Comparison of ENCODE assay signal across 14 mouse cellular contexts in the genomic region with DNA sequence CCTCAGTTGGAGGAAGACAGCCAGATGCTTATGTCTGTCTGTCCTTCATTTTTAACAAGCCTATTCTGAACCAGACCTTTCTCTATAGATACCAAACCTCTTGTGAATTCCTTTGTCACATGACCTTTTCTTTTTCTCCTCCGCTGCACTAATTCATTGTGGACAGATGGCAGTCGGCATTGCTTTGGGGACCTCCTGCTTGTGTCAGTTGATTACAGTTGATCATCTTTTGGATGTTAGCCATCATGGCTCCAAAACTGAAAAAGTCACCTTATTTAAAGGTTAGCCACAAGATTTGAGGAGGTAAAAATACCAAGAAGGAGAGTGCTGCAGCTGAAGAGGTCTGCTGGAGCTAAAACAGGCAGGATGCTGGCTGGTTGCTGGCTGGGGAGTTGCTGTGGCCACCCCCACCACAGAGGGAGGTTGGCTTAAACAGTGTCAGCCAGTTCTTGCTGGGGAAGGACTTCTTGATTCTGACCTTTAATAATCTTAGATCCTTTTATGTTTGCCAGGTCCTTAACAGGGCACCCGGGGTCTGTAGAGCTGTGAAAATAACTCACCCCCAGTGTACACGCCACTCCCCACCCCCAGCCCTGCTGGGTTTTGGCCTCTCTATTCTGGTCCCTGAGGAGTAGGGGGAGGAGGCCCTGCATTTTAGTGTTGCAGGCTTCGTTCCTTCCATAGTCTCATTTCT. TPM values are rescaled to one million over a fixed set of nuclear protein-coding genes. Genes with fewer than 3 reads are reported as not detected.
DNase-seq lines count a peak whose midpoint lies in the region; ATAC-seq and TF ChIP-seq lines count a peak whose summit lies in the region.
"Had no signal": no experiment of that assay in that cellular context is flagged by ENCODE, and none has a peak within 500 bp of the region (broad histone marks: within the 10 kb centered on the region; RNA-seq: fewer than 3 reads in every experiment).

No protein-coding gene starts in this region.

- no peak for DNase-seq in forebrain, embryonic 10.5 days (ENCODE audit: extremely low spot score, low spot score)
- no peak for DNase-seq in forebrain, embryonic 11.5 days (ENCODE audit: low spot score)
- peak; percentile 56 for DNase-seq in left cerebral cortex, postnatal 4 days
- DNase-seq in left cerebral cortex, adult 9 months (ENCODE audit: low spot score in 2 of 2): no peak
- DNase-seq in cerebellum, postnatal 25 days: peak; percentile 78
- no peak for DNase-seq in embryo, embryonic 9.5 days (ENCODE audit: extremely low spot score)
- DNase-seq: heart, adult 18-20 months; kidney, postnatal 10 days; liver; thymus, adult 2 months had no signal

- TF ChIP-seq POLR2A in olfactory bulb, adult 2 months (IDR thresholded peaks at IDR 0.05; ENCODE audit: insufficient read depth, low read depth, low read length): no peak

- H3K9ac ChIP-seq in forebrain, embryonic 11.5 days (ENCODE audit: low read length): no peak overlapping the region
- H3K9ac ChIP-seq in kidney, embryonic 14.5 days (ENCODE audit: low read depth, low read length): no peak overlapping the region
- H3K9ac ChIP-seq: embryonic facial prominence, embryonic 12.5 days had no signal

- no peaks in the 10 kb centered on the region for H3K27me3 ChIP-seq in forebrain, embryonic 10.5 days (ENCODE audit: poor library complexity, severe bottlenecking)
- no peaks in the 10 kb centered on the region for H3K27me3 ChIP-seq in forebrain, embryonic 11.5 days (ENCODE audit: control insufficient read depth, insufficient read depth, low read length)
- H3K27me3 ChIP-seq in kidney, embryonic 14.5 days (ENCODE audit: control insufficient read depth, insufficient read depth, low read length): no peaks in the 10 kb centered on the region
- H3K27me3 ChIP-seq: embryonic facial prominence, embryonic 12.5 days had no signal

- no peaks in the 10 kb centered on the region for H3K9me3 ChIP-seq in forebrain, embryonic 10.5 days
- H3K9me3 ChIP-seq in forebrain, embryonic 11.5 days (ENCODE audit: control insufficient read depth, low read length): no peaks in the 10 kb centered on the region
- H3K9me3 ChIP-seq in kidney, embryonic 14.5 days (ENCODE audit: control insufficient read depth, low read length): no peaks in the 10 kb centered on the region
- H3K9me3 ChIP-seq: embryonic facial prominence, embryonic 12.5 days had no signal

- H3K4me1 ChIP-seq in forebrain, embryonic 10.5 days: peaks cover 21% of the 10 kb centered on the region
- peaks cover 3% of the 10 kb centered on the region; the same call in 1 of the 2 replicates for H3K4me1 ChIP-seq in forebrain, embryonic 11.5 days (replicated peaks; ENCODE audit: control insufficient read depth, insufficient read depth, low read length)
- peaks cover 7% of the 10 kb centered on the region for H3K4me1 ChIP-seq in olfactory bulb, adult 2 months (ENCODE audit: control insufficient read depth, insufficient read depth, low read length)
- H3K4me1 ChIP-seq in kidney, embryonic 14.5 days (ENCODE audit: control insufficient read depth, insufficient read depth, low read length): no peaks in the 10 kb centered on the region
- H3K4me1 ChIP-seq: embryonic facial prominence, embryonic 12.5 days had no signal

- intact Hi-C loops in left cerebral cortex, postnatal 4 days (cut with DNase I): no loop called here

- H3K27ac ChIP-seq in forebrain, embryonic 10.5 days: peak overlapping the region; percentile 62; the same call in 1 of the 2 replicates
- H3K27ac ChIP-seq in forebrain, embryonic 11.5 days (ENCODE audit: low read depth, low read length): no peak overlapping the region
- H3K27ac ChIP-seq in olfactory bulb, adult 2 months (ENCODE audit: insufficient read depth, low read depth, low read length): peak overlapping the region; percentile 12; the same call in 1 of the 2 replicates
- H3K27ac ChIP-seq in kidney, embryonic 14.5 days (ENCODE audit: low read depth, low read length): no peak overlapping the region
- H3K27ac ChIP-seq: embryonic facial prominence, embryonic 12.5 days had no signal

- H3K4me3 ChIP-seq in forebrain, embryonic 10.5 days: no peak overlapping the region
- no peak overlapping the region for H3K4me3 ChIP-seq in forebrain, embryonic 11.5 days (ENCODE audit: low read depth, low read length)
- no peak overlapping the region for H3K4me3 ChIP-seq in olfactory bulb, adult 2 months (ENCODE audit: insufficient read depth, low read depth, low read length)
- no peak overlapping the region for H3K4me3 ChIP-seq in kidney, embryonic 14.5 days (ENCODE audit: low read length)
- H3K4me3 ChIP-seq: embryonic facial prominence, embryonic 12.5 days had no signal

- no peak for ATAC-seq in forebrain, embryonic 11.5 days (replicated peaks; ENCODE audit: low FRiP score)
- no peak for ATAC-seq in kidney, embryonic 14.5 days (ENCODE audit: low FRiP score, low TSS enrichment)
- ATAC-seq: activated CD4-positive, CD25-positive, alpha-beta regulatory T cell, adult 4 months had no signal

- no peak for TF ChIP-seq CTCF in olfactory bulb, adult 2 months (IDR thresholded peaks at IDR 0.05; ENCODE audit: insufficient read depth, low read depth, low read length)

- H3K36me3 ChIP-seq in forebrain, embryonic 10.5 days (replicated peaks): peaks cover 94% of the 10 kb centered on the region
- no peaks in the 10 kb centered on the region; the same call in 1 of the 2 replicates for H3K36me3 ChIP-seq in forebrain, embryonic 11.5 days (ENCODE audit: control insufficient read depth, insufficient read depth, low read length)
- peaks cover 27% of the 10 kb centered on the region for H3K36me3 ChIP-seq in kidney, embryonic 14.5 days (ENCODE audit: control insufficient read depth, insufficient read depth, low read length)

- WGBS in forebrain, embryonic 10.5 days: 73% methylated on average over 5 of the region's 5 CpGs
- WGBS in forebrain, embryonic 11.5 days: 55% methylated on average over 5 of the region's 5 CpGs
- WGBS in olfactory bulb, adult 2 months: 31% methylated on average over 5 of the region's 5 CpGs
- 72% methylated on average over 5 of the region's 5 CpGs for WGBS in kidney, embryonic 14.5 days

- H3K4me2 ChIP-seq in forebrain, embryonic 11.5 days (ENCODE audit: low read depth, low read length, severe bottlenecking): no peak overlapping the region
- H3K4me2 ChIP-seq in kidney, embryonic 14.5 days (replicated peaks; ENCODE audit: low read depth, low read length): no peak overlapping the region
- H3K4me2 ChIP-seq: embryonic facial prominence, embryonic 12.5 days had no signal

RNA-seq across cellular contexts. Expression of gene Tbc1d9b, which starts 40.1 kb away (rescaled TPM):
- 32.5 TPM in 2 replicates for polyA plus RNA-seq in forebrain, embryonic 10.5 days (2016; fragmentation: Nextera tagmentation; extraction: Ambion mirVana)
- 34.0 and 36.9 TPM in 2 replicates for polyA plus RNA-seq in forebrain, embryonic 11.5 days (2014; fragmentation: Nextera tagmentation; extraction: Ambion mirVana)
- 10 to 100 TPM; 47.1 to 56.9 TPM for total RNA-seq in left cerebral cortex, postnatal 4 days (2021)
- polyA plus RNA-seq in olfactory bulb, adult 2 months (2012; ENCODE audit: insufficient read depth, insufficient read length, low replicate concordance, missing spikeins): 540 TPM in 1 of 2 replicates, not detected in the other
- 22.8 and 36.8 TPM in 2 replicates for polyA plus RNA-seq in kidney, embryonic 14.5 days (2014; fragmentation: Nextera tagmentation; extraction: Ambion mirVana)

Comparison
In these comparisons a context has a peak if more than half of its experiments do, and no peak if none do; other contexts are left out.
1. DNase-seq: peak in left cerebral cortex, postnatal 4 days (single experiment) and cerebellum, postnatal 25 days (2 of 2); none in forebrain, embryonic 10.5 days (single experiment), forebrain, embryonic 11.5 days (single experiment), left cerebral cortex, adult 9 months (0 of 2) and embryo, embryonic 9.5 days (single experiment).
2. H3K27ac ChIP-seq: peak in forebrain, embryonic 10.5 days (single experiment) and olfactory bulb, adult 2 months (single experiment); none in forebrain, embryonic 11.5 days (single experiment) and kidney, embryonic 14.5 days (single experiment).